Mouse (Mus musculus) midbrain, embryonic 13.5 days (tissue): ENCODE results near the gene Mrgpra6. TPM values are rescaled to one million over a fixed set of nuclear protein-coding genes. Genes with fewer than 3 reads are reported as not detected.

ENCODE experiments used
- ATAC-seq: fragments of 200-750 bp; cut with Nextera tagmentation; 2 replicates; pipeline ENCODE4 v1.8.0; 2017; ENCODE audit warnings: mild to moderate bottlenecking, moderate TSS enrichment, moderate library complexity
- H3K27ac ChIP-seq: fragments of 300-500 bp; sonication (generic); 2 replicates; pipeline ENCODE4 v1.5.1; 2015; ENCODE audit warnings: inconsistent platforms, mild to moderate bottlenecking, moderate library complexity
- H3K27me3 ChIP-seq: fragments of 300-500 bp; sonication (generic); 2 replicates; pipeline ENCODE4 v1.6.1; 2015; ENCODE audit warnings: mild to moderate bottlenecking, inconsistent platforms
- H3K36me3 ChIP-seq: fragments of 300-500 bp; sonication (generic); 2 replicates; pipeline ENCODE4 v1.6.1; 2015; ENCODE audit warnings: mild to moderate bottlenecking, inconsistent platforms
- H3K4me1 ChIP-seq: fragments of 300-500 bp; sonication (generic); replicated peaks from 2 replicates; pipeline ENCODE4 v1.6.1; 2015; ENCODE audit warnings: inconsistent platforms
- H3K4me2 ChIP-seq: fragments of 300-500 bp; sonication (generic); replicated peaks from 2 replicates; pipeline ENCODE4 v1.6.1; 2015; ENCODE audit warnings: moderate library complexity, mild to moderate bottlenecking, inconsistent platforms
- H3K4me3 ChIP-seq: fragments of 300-500 bp; sonication (generic); replicated peaks from 2 replicates; pipeline ENCODE4 v1.5.1; 2015; ENCODE audit warnings: mild to moderate bottlenecking, inconsistent platforms
- H3K9ac ChIP-seq: fragments of 300-500 bp; sonication (generic); replicated peaks from 2 replicates; pipeline ENCODE4 v1.6.1; 2015; ENCODE audit warnings: mild to moderate bottlenecking, inconsistent platforms
- H3K9me3 ChIP-seq: fragments of 300-500 bp; sonication (generic); 2 replicates; pipeline ENCODE4 v1.6.1; 2016; ENCODE audit warnings: mild to moderate bottlenecking, inconsistent platforms
- WGBS: fragments of 180-500 bp; shearing (Covaris S2); methylation state at CpG from one replicate; pipeline ENCODE4 v1.1.7; 2015; 5-methylcytosine and 5-hydroxymethylcytosine counted together
- polyA plus RNA-seq: library from polyadenylated mRNA; unstranded; fragments of >200 nt; fragmentation: Nextera tagmentation; extraction: Ambion mirVana; gene quantifications from 2 replicates; pipeline ENCODE4 v1.2.1, GENCODE M21; 2015

The Mrgpra6 gene
- polyA plus RNA-seq, 1 experiment from 2014 or later = not detected

DNA sequence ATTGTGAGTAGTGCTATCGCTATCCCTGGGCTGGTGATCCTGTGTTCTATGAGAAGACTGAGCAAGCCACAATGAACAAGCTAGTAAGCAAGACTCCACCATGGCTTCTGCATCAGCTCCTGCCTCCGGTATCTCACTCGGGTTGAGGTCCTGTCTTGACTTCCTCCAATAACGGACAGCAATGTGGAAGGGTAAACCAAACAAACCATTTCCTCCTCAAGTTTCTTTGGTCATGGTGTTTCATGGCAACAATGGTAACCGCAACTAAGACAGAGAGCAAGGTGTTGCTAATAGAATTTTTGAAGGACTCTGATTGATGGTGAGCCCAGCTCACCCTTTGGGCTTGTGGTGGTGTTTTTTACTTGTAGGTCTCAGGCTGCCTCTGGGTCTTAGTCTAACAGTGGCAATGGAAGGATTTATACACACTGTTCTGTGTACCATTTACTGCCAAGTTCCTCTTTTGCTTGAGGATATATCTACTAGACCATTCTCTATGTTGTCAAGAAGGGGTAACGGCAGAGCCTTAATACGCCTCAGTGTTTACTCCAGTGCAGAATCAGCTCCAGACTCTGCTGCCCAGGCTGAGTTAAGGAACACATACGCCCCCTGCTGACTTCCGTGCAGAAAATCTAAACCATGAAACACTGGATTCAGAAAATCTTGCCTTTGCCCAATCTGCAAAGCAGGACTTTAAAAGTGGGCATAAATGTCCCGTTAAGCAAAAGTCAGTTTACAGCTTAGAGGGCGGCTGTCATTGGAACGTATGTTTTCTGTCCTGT is 58.5 kb downstream of the Mrgpra6 start:
- H3K9me3 ChIP-seq = no peaks in the 10 kb centered on the region
- 64% methylated on average over 12 of the region's 12 CpGs for WGBS
- H3K36me3 ChIP-seq = no peaks in the 10 kb centered on the region
- no peaks in the 10 kb centered on the region for H3K4me1 ChIP-seq
- H3K9ac ChIP-seq = no peak overlapping the region
- ATAC-seq = no peak
- no peak overlapping the region for H3K4me3 ChIP-seq
- H3K4me2 ChIP-seq = no peak overlapping the region
- no peaks in the 10 kb centered on the region for H3K27me3 ChIP-seq
- H3K27ac ChIP-seq = no peak overlapping the region

DNA sequence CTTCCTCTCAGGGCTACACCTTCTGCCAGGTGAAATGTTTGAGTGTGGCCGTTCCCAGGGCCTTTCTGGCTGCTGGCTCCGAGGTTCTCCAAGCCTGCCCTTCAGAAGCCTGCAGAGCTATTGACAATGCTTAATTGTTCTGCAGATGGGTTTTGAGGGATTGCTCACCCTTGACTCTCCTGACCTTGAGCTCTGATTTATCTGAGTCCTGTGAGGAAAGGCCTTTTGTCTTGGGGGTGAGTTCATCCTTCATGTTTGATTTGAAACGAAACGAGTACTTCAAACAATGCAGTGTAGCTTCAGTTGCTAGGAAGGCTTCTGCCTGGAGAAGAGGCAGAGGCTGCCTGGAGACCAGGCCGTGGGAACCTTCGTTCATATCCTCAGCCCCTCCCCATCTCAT is 60.4 kb downstream of the Mrgpra6 start:
- H3K4me2 ChIP-seq = no peak overlapping the region
- H3K4me3 ChIP-seq = no peak overlapping the region
- WGBS = 37% methylated on average over 6 of the region's 6 CpGs
- no peak for ATAC-seq
- no peaks in the 10 kb centered on the region for H3K4me1 ChIP-seq
- no peaks in the 10 kb centered on the region for H3K9me3 ChIP-seq
- H3K27ac ChIP-seq = no peak overlapping the region
- H3K27me3 ChIP-seq = no peaks in the 10 kb centered on the region
- H3K9ac ChIP-seq = no peak overlapping the region
- no peaks in the 10 kb centered on the region for H3K36me3 ChIP-seq

DNA sequence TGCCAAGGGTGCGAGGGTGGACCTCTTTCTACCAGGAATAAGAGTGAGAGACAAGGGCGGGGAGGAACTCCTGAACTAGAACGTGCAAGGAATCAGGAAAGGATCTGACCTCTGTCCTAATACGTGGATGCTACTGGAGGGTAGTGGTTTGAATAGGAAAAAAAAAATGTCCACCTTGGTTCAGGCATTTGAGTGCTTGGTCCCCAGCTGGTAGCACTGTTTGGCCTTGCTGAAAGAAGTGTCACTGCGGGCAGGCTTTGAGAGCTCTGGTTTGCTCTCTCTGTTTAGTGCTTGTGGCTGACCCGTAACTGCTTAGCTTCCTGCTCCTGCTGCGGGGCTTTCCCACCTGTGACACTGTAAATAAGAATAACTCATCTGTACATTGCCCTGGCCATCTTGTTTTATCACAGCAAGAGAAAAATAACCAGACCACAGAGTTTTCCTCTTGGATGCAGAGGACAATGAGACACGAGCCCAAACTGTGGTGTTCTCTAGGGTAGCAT is 64.8 kb downstream of the Mrgpra6 start:
- no peak overlapping the region for H3K27ac ChIP-seq
- no peak for ATAC-seq
- peaks cover 9% of the 10 kb centered on the region for H3K27me3 ChIP-seq

More for the DNA sequence above, 64.8 kb downstream of the Mrgpra6 start:
- WGBS = 83% methylated on average over 8 of the region's 8 CpGs
- no peak overlapping the region for H3K9ac ChIP-seq
- H3K4me2 ChIP-seq = no peak overlapping the region
- H3K9me3 ChIP-seq = no peaks in the 10 kb centered on the region
- no peaks in the 10 kb centered on the region for H3K36me3 ChIP-seq
- no peaks in the 10 kb centered on the region for H3K4me1 ChIP-seq
- H3K4me3 ChIP-seq = no peak overlapping the region

Other genes starting within 250 kb of the Mrgpra6 start
- gene Uevld, start 246.4 kb downstream of the Mrgpra6 start, polyA plus RNA-seq = 7.4 and 7.5 TPM in 2 replicates
- gene Gm9999, start 221.3 kb downstream of the Mrgpra6 start, polyA plus RNA-seq = not detected in 2 replicates
- gene Spty2d1, start 196.5 kb downstream of the Mrgpra6 start, polyA plus RNA-seq = 9.5 and 9.6 TPM in 2 replicates
- 21.5 and 22.6 TPM in 2 replicates for gene Tmem86a, start 154.3 kb downstream of the Mrgpra6 start, polyA plus RNA-seq
- 98.6 and 102 TPM in 2 replicates for gene Ptpn5, start 71.2 kb downstream of the Mrgpra6 start, polyA plus RNA-seq
- not detected in 2 replicates for gene Mrgpra9, start 47.9 kb upstream of the Mrgpra6 start, polyA plus RNA-seq
- gene Mrgpra1, start 149.3 kb upstream of the Mrgpra6 start, polyA plus RNA-seq = not detected in 2 replicates
- gene Mrgpra2a, start 247.2 kb upstream of the Mrgpra6 start, polyA plus RNA-seq = not detected in 2 replicates